Comparison of ENCODE assay signal across 10 mouse cellular contexts in the genomic region with DNA sequence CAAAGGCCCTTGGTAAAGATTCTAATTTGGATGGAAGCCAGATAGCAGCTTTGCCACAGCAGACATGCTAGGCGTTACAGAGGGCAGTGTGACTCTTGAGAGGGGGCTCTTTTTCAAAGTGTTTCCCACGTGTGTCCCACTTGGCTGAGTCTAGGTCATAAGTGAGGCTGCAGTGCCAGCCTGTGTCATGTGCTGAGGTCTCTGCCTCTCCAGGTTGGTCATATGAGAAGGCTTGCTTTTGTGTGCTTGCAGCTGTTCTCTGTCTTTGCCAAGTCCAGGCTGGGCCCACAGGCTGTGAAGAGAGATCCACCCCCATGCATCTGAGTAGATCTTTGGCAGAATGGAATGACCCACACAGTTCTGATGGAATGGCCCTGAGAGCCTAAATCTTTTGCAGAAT. TPM values are rescaled to one million over a fixed set of nuclear protein-coding genes. Genes with fewer than 3 reads are reported as not detected.
DNase-seq lines count a peak whose midpoint lies in the region; ATAC-seq lines count a peak whose summit lies in the region.
"Had no signal": no experiment of that assay in that cellular context is flagged by ENCODE, and none has a peak within 500 bp of the region (broad histone marks: within the 10 kb centered on the region; RNA-seq: fewer than 3 reads in every experiment).

No protein-coding gene starts in this region.

- no peak overlapping the region for H3K27ac ChIP-seq in hindbrain, embryonic 15.5 days (replicated peaks)
- no peak overlapping the region for H3K27ac ChIP-seq in hindbrain, embryonic 10.5 days
- H3K27ac ChIP-seq in heart, embryonic 16.5 days (ENCODE audit: low read length): no peak overlapping the region
- H3K27ac ChIP-seq: liver, embryonic 14.5 days had no signal

- H3K27me3 ChIP-seq in hindbrain, embryonic 15.5 days: peaks cover 3% of the 10 kb centered on the region; the same call in 1 of the 2 replicates
- H3K27me3 ChIP-seq in hindbrain, embryonic 10.5 days (ENCODE audit: insufficient read depth, poor library complexity, severe bottlenecking): peaks cover 11% of the 10 kb centered on the region
- H3K27me3 ChIP-seq in heart, embryonic 16.5 days (ENCODE audit: control insufficient read depth, insufficient read depth, low read length): no peaks in the 10 kb centered on the region

- H3K4me1 ChIP-seq in hindbrain, embryonic 15.5 days (replicated peaks): peaks cover 22% of the 10 kb centered on the region
- H3K4me1 ChIP-seq in hindbrain, embryonic 10.5 days (replicated peaks): peaks cover 15% of the 10 kb centered on the region
- H3K4me1 ChIP-seq in heart, embryonic 16.5 days (ENCODE audit: control insufficient read depth, insufficient read depth, low read length): peaks cover 2% of the 10 kb centered on the region; the same call in 1 of the 2 replicates

- H3K9ac ChIP-seq in hindbrain, embryonic 15.5 days: no peak overlapping the region
- H3K9ac ChIP-seq in heart, embryonic 16.5 days (ENCODE audit: low read length): no peak overlapping the region
- H3K9ac ChIP-seq: liver, embryonic 14.5 days had no signal

- no peak overlapping the region for H3K4me2 ChIP-seq in hindbrain, embryonic 15.5 days
- H3K4me2 ChIP-seq in heart, embryonic 16.5 days (ENCODE audit: low read depth, low read length): no peak overlapping the region

- ATAC-seq in hindbrain, embryonic 15.5 days (ENCODE audit: low FRiP score, low read depth): peak; percentile 19; the same call in 1 of the 2 replicates
- 0 out of 2 replicates have a peak, but pooled peaks have one; percentile 16 for ATAC-seq in heart, embryonic 16.5 days (replicated peaks; ENCODE audit: extremely low read depth, insufficient read depth, low FRiP score)
- ATAC-seq: intestine, embryonic 16.5 days had no signal

- 40% methylated on average over 2 of the region's 2 CpGs for WGBS in hindbrain, embryonic 15.5 days
- 60% methylated on average over 2 of the region's 2 CpGs for WGBS in hindbrain, embryonic 10.5 days
- WGBS in heart, embryonic 16.5 days: 23% methylated on average over 2 of the region's 2 CpGs

- H3K9me3 ChIP-seq in hindbrain, embryonic 15.5 days: no peaks in the 10 kb centered on the region
- no peaks in the 10 kb centered on the region for H3K9me3 ChIP-seq in hindbrain, embryonic 10.5 days
- no peaks in the 10 kb centered on the region for H3K9me3 ChIP-seq in heart, embryonic 16.5 days (replicated peaks; ENCODE audit: control insufficient read depth, low read length)

- no peak for DNase-seq in hindbrain, embryonic 10.5 days (ENCODE audit: low spot score)
- DNase-seq in right cerebral cortex, postnatal 36 days (ENCODE audit: low spot score in 2 of 2): peak; percentile 10 to 23
- DNase-seq in right cerebral cortex, postnatal 25 days: no peak
- DNase-seq in spleen, postnatal 10 days (ENCODE audit: low spot score in 2 of 2): no peak
- no peak for DNase-seq in thymus, postnatal 36 days

- H3K4me3 ChIP-seq in hindbrain, embryonic 15.5 days: no peak overlapping the region
- no peak overlapping the region for H3K4me3 ChIP-seq in hindbrain, embryonic 10.5 days
- no peak overlapping the region for H3K4me3 ChIP-seq in heart, embryonic 16.5 days (ENCODE audit: low read length)

- H3K36me3 ChIP-seq in hindbrain, embryonic 15.5 days: no peaks in the 10 kb centered on the region
- H3K36me3 ChIP-seq in hindbrain, embryonic 10.5 days: no peaks in the 10 kb centered on the region
- no peaks in the 10 kb centered on the region for H3K36me3 ChIP-seq in heart, embryonic 16.5 days (ENCODE audit: control insufficient read depth, insufficient read depth)

RNA-seq across cellular contexts. Expression of gene Ppfibp2, which starts 2.4 kb away (rescaled TPM):
- 2.5 and 2.8 TPM in 2 replicates for polyA plus RNA-seq in hindbrain, embryonic 15.5 days (2015; fragmentation: Nextera tagmentation; extraction: Ambion mirVana)
- polyA plus RNA-seq in hindbrain, embryonic 10.5 days (2016; fragmentation: Nextera tagmentation; extraction: Ambion mirVana): 7.4 and 10.0 TPM in 2 replicates
- polyA plus RNA-seq in heart, embryonic 16.5 days (2015; fragmentation: Nextera tagmentation; extraction: Ambion mirVana): 5.6 and 5.9 TPM in 2 replicates

RNA-seq across cellular contexts. Expression of gene Olfml1, which starts 25.4 kb away (rescaled TPM):
- 3.3 and 4.2 TPM in 2 replicates for polyA plus RNA-seq in hindbrain, embryonic 15.5 days (2015; fragmentation: Nextera tagmentation; extraction: Ambion mirVana)
- polyA plus RNA-seq in hindbrain, embryonic 10.5 days (2016; fragmentation: Nextera tagmentation; extraction: Ambion mirVana): 5.6 and 8.1 TPM in 2 replicates
- polyA plus RNA-seq in heart, embryonic 16.5 days (2015; fragmentation: Nextera tagmentation; extraction: Ambion mirVana): 6.6 and 7.5 TPM in 2 replicates

RNA-seq across cellular contexts. Expression of gene 5330417H12Rik, which starts 32.3 kb away (rescaled TPM):
- not detected in 2 replicates for polyA plus RNA-seq in hindbrain, embryonic 15.5 days (2015; fragmentation: Nextera tagmentation; extraction: Ambion mirVana)
- polyA plus RNA-seq in hindbrain, embryonic 10.5 days (2016; fragmentation: Nextera tagmentation; extraction: Ambion mirVana): not detected in 2 replicates
- not detected in 2 replicates for polyA plus RNA-seq in heart, embryonic 16.5 days (2015; fragmentation: Nextera tagmentation; extraction: Ambion mirVana)
- polyA plus RNA-seq: intestine, embryonic 16.5 days; liver, embryonic 14.5 days; spleen, adult 2 months had no signal

Comparison
In these comparisons a context has a peak if more than half of its experiments do, and no peak if none do; other contexts are left out.
1. DNase-seq: peak in right cerebral cortex, postnatal 36 days (2 of 2); none in hindbrain, embryonic 10.5 days (single experiment), right cerebral cortex, postnatal 25 days (single experiment), spleen, postnatal 10 days (0 of 2) and thymus, postnatal 36 days (0 of 2).